Comparison of ENCODE assay signal across 8 mouse cellular contexts in genomic region chr6:55520237-55521095, GRCm38 (mm10).
DNase-seq lines count a peak whose midpoint lies in the region; ATAC-seq lines count a peak whose summit lies in the region.

No protein-coding gene starts in this region.

- no peaks in the 10 kb centered on the region for H3K27me3 ChIP-seq in forebrain, embryonic 14.5 days (replicated peaks; ENCODE audit: control insufficient read depth, insufficient read depth, low read length)
- no peaks in the 10 kb centered on the region for H3K27me3 ChIP-seq in hindbrain, embryonic 12.5 days
- no peaks in the 10 kb centered on the region for H3K27me3 ChIP-seq in midbrain, embryonic 11.5 days (ENCODE audit: control insufficient read depth, insufficient read depth, low read length)

- no peaks in the 10 kb centered on the region for H3K9me3 ChIP-seq in forebrain, embryonic 14.5 days (replicated peaks; ENCODE audit: control insufficient read depth, low read length)
- no peaks in the 10 kb centered on the region for H3K9me3 ChIP-seq in hindbrain, embryonic 12.5 days (replicated peaks)
- H3K9me3 ChIP-seq in midbrain, embryonic 11.5 days (ENCODE audit: control insufficient read depth, low read length), result no peaks in the 10 kb centered on the region

- H3K36me3 ChIP-seq in forebrain, embryonic 14.5 days (ENCODE audit: control insufficient read depth, insufficient read depth, low read length), result no peaks in the 10 kb centered on the region
- H3K36me3 ChIP-seq in hindbrain, embryonic 12.5 days, result no peaks in the 10 kb centered on the region
- H3K36me3 ChIP-seq in midbrain, embryonic 11.5 days (ENCODE audit: control insufficient read depth, insufficient read depth, low read length), result no peaks in the 10 kb centered on the region

- WGBS in forebrain, embryonic 14.5 days, result 40% methylated on average over 11 of the region's 11 CpGs
- 29% methylated on average over 10 of the region's 11 CpGs for WGBS in hindbrain, embryonic 12.5 days
- WGBS in midbrain, embryonic 11.5 days, result 39% methylated on average over 11 of the region's 11 CpGs

- H3K9ac ChIP-seq in forebrain, embryonic 14.5 days (ENCODE audit: low read length), result no peak overlapping the region
- no peak overlapping the region for H3K9ac ChIP-seq in hindbrain, embryonic 12.5 days
- no peak overlapping the region for H3K9ac ChIP-seq in midbrain, embryonic 11.5 days (ENCODE audit: low read length)

- peak; percentile 91 for ATAC-seq in forebrain, embryonic 14.5 days
- peak; percentile 87 for ATAC-seq in hindbrain, embryonic 12.5 days (ENCODE audit: low FRiP score)
- ATAC-seq in midbrain, embryonic 11.5 days (ENCODE audit: low FRiP score), result peak; percentile 78

- 0 out of 2 replicates have a peak overlapping the region, but pooled peaks have one; percentile 27 for H3K27ac ChIP-seq in forebrain, embryonic 14.5 days (ENCODE audit: low read depth, low read length)
- H3K27ac ChIP-seq in hindbrain, embryonic 12.5 days, result no peak overlapping the region
- no peak overlapping the region for H3K27ac ChIP-seq in midbrain, embryonic 11.5 days (ENCODE audit: low read depth, low read length)

- peak overlapping the region; percentile 16; the same call in 1 of the 2 replicates for H3K4me2 ChIP-seq in forebrain, embryonic 14.5 days (ENCODE audit: low read length)
- peak overlapping the region; percentile 40 for H3K4me2 ChIP-seq in hindbrain, embryonic 12.5 days (replicated peaks)
- H3K4me2 ChIP-seq in midbrain, embryonic 11.5 days, result peak overlapping the region; percentile 28

- peaks cover 2% of the 10 kb centered on the region; the same call in 1 of the 2 replicates for H3K4me1 ChIP-seq in forebrain, embryonic 14.5 days (ENCODE audit: control insufficient read depth, insufficient read depth, low read length)
- H3K4me1 ChIP-seq in hindbrain, embryonic 12.5 days, result 0 out of 2 replicates have a peak, but pooled peaks cover 4% of the 10 kb centered on the region
- H3K4me1 ChIP-seq in midbrain, embryonic 11.5 days (ENCODE audit: control insufficient read depth, insufficient read depth, low read length), result no peaks in the 10 kb centered on the region

- DNase-seq in NIH3T3 (ENCODE audit: low read depth), result peak; percentile 69
- DNase-seq in c-Kit-positive CD71-positive TER-119-positive erythroid progenitor cells, embryonic 14.5 days (ENCODE audit: low spot score), result peak; percentile 4
- DNase-seq in forebrain, embryonic 14.5 days (ENCODE audit: low spot score), result peak; percentile 92
- peak; percentile 61 to 79 for DNase-seq in layer of hippocampus, postnatal 10 days (ENCODE audit: low spot score in 2 of 2)
- DNase-seq in midbrain, embryonic 11.5 days (ENCODE audit: low spot score, missing footprints), result peak; percentile 90
- DNase-seq in testis, postnatal 14 days (ENCODE audit: low spot score), result peak; percentile 23
- no peak for DNase-seq in urinary bladder, postnatal 10 days (ENCODE audit: low spot score)

- no peak overlapping the region for H3K4me3 ChIP-seq in forebrain, embryonic 14.5 days (ENCODE audit: low read depth, low read length)
- no peak overlapping the region for H3K4me3 ChIP-seq in hindbrain, embryonic 12.5 days
- no peak overlapping the region for H3K4me3 ChIP-seq in midbrain, embryonic 11.5 days (ENCODE audit: low read depth, low read length)
